Mouse (Mus musculus) thymus, adult 2 months (tissue): ENCODE measurements around the gene Ak8.

Source experiments
- CTCF ChIP-seq: fragments of 200-500 bp; IDR thresholded peaks from 2 replicates; pipeline ENCODE4 v1.5.1; 2012; ENCODE audit warnings: mild to moderate bottlenecking, control low read depth, low read length, moderate library complexity, borderline replicate concordance; ENCODE audit not compliant: control insufficient read depth, poor library complexity, insufficient read depth; ENCODE audit errors: extremely low read depth
- POLR2A ChIP-seq: fragments of 200-500 bp; IDR thresholded peaks from 2 replicates; pipeline ENCODE4 v1.6.1; 2012; ENCODE audit warnings: mild to moderate bottlenecking, low read length, control low read depth, moderate library complexity; ENCODE audit not compliant: control insufficient read depth, poor library complexity, insufficient read depth; ENCODE audit errors: extremely low read depth

- TF ChIP-seq CTCF (no peak), POLR2A (no peak)
Measured at GRCm38 (mm10) chr2:28797490-28798106, 97.6 kb downstream of the Ak8 start.
